Mouse (Mus musculus): ENCODE measurements around the gene Macf1. TPM values are rescaled to one million over a fixed set of nuclear protein-coding genes. Genes with fewer than 3 reads are reported as not detected.

Macf1 gene
- polyA plus RNA-seq, 1 experiment from 2014 or later: 114 TPM

- 85% methylated on average over 5 of the region's 5 CpGs for WGBS
- Histone ChIP-seq H3K4me2 (replicated peaks; ENCODE audit: low read depth, low read length) (no peak overlapping the region), H3K4me1 (replicated peaks; ENCODE audit: control insufficient read depth, insufficient read depth, low read length) (no peaks in the 10 kb centered on the region), H3K27ac (ENCODE audit: low read depth, low read length) (no peak overlapping the region), H3K36me3 (ENCODE audit: control insufficient read depth, insufficient read depth, low read length) (no peaks in the 10 kb centered on the region), H3K9ac (ENCODE audit: low read depth, low read length) (no peak overlapping the region), H3K9me3 (ENCODE audit: control insufficient read depth, low read length) (no peaks in the 10 kb centered on the region), H3K27me3 (ENCODE audit: control insufficient read depth, insufficient read depth, low read length) (no peaks in the 10 kb centered on the region), H3K4me3 (ENCODE audit: low read depth, low read length) (no peak overlapping the region)
- DNase-seq (ENCODE audit: low spot score): no peak
- ATAC-seq (ENCODE audit: low FRiP score): no peak
Measured at GRCm38 (mm10) chr4:123623742-123624151, 60.4 kb downstream of the Macf1 start.

- DNase-seq (ENCODE audit: low spot score): no peak
- Histone ChIP-seq H3K4me1 (replicated peaks; ENCODE audit: control insufficient read depth, insufficient read depth, low read length) (no peaks in the 10 kb centered on the region), H3K27me3 (ENCODE audit: control insufficient read depth, insufficient read depth, low read length) (no peaks in the 10 kb centered on the region), H3K9ac (ENCODE audit: low read depth, low read length) (no peak overlapping the region), H3K4me2 (replicated peaks; ENCODE audit: low read depth, low read length) (no peak overlapping the region), H3K4me3 (ENCODE audit: low read depth, low read length) (no peak overlapping the region), H3K27ac (ENCODE audit: low read depth, low read length) (no peak overlapping the region), H3K36me3 (ENCODE audit: control insufficient read depth, insufficient read depth, low read length) (no peaks in the 10 kb centered on the region), H3K9me3 (ENCODE audit: control insufficient read depth, low read length) (no peaks in the 10 kb centered on the region)
- ATAC-seq (ENCODE audit: low FRiP score): no peak
Measured at GRCm38 (mm10) chr4:123621732-123622131, 62.4 kb downstream of the Macf1 start.

- H3K27me3 ChIP-seq (ENCODE audit: control insufficient read depth, insufficient read depth, low read length): no peaks in the 10 kb centered on the region
- H3K4me1 ChIP-seq (replicated peaks; ENCODE audit: control insufficient read depth, insufficient read depth, low read length): no peaks in the 10 kb centered on the region
- H3K27ac ChIP-seq (ENCODE audit: low read depth, low read length): no peak overlapping the region
- H3K9me3 ChIP-seq (ENCODE audit: control insufficient read depth, low read length): no peaks in the 10 kb centered on the region
- DNase-seq (ENCODE audit: low spot score) (no peak), ATAC-seq (ENCODE audit: low FRiP score) (no peak)
- H3K4me2 ChIP-seq (replicated peaks; ENCODE audit: low read depth, low read length): no peak overlapping the region
- 74% methylated on average over 5 of the region's 5 CpGs for WGBS
- no peak overlapping the region for H3K4me3 ChIP-seq (ENCODE audit: low read depth, low read length)
- H3K36me3 ChIP-seq (ENCODE audit: control insufficient read depth, insufficient read depth, low read length): no peaks in the 10 kb centered on the region
- H3K9ac ChIP-seq (ENCODE audit: low read depth, low read length): no peak overlapping the region
Measured at GRCm38 (mm10) chr4:123617727-123618389, 66.3 kb downstream of the Macf1 start.

- no peak overlapping the region for H3K27ac ChIP-seq (ENCODE audit: low read depth, low read length)
- H3K4me2 ChIP-seq (replicated peaks; ENCODE audit: low read depth, low read length): no peak overlapping the region
- WGBS: 73% methylated on average over 4 of the region's 4 CpGs
- H3K4me3 ChIP-seq (ENCODE audit: low read depth, low read length): no peak overlapping the region
- DNase-seq (ENCODE audit: low spot score) (no peak), ATAC-seq (ENCODE audit: low FRiP score) (no peak)
- no peaks in the 10 kb centered on the region for H3K27me3 ChIP-seq (ENCODE audit: control insufficient read depth, insufficient read depth, low read length)
- no peaks in the 10 kb centered on the region for H3K36me3 ChIP-seq (ENCODE audit: control insufficient read depth, insufficient read depth, low read length)
- no peaks in the 10 kb centered on the region for H3K4me1 ChIP-seq (replicated peaks; ENCODE audit: control insufficient read depth, insufficient read depth, low read length)
- no peaks in the 10 kb centered on the region for H3K9me3 ChIP-seq (ENCODE audit: control insufficient read depth, low read length)
- no peak overlapping the region for H3K9ac ChIP-seq (ENCODE audit: low read depth, low read length)
Measured at GRCm38 (mm10) chr4:123616971-123617370, 67.2 kb downstream of the Macf1 start.

GRCm38 (mm10) chr4:123616501-123616900 is 67.7 kb downstream of the Macf1 start:
- Histone ChIP-seq H3K36me3 (ENCODE audit: control insufficient read depth, insufficient read depth, low read length) (no peaks in the 10 kb centered on the region), H3K27ac (ENCODE audit: low read depth, low read length) (no peak overlapping the region)

GRCm38 (mm10) chr4:123613309-123613947 is 70.7 kb downstream of the Macf1 start:
- WGBS: 78% methylated on average over 7 of the region's 7 CpGs
- H3K4me3 ChIP-seq (ENCODE audit: low read depth, low read length): no peak overlapping the region

More at GRCm38 (mm10) chr4:123616501-123616900, 67.7 kb downstream of the Macf1 start:
- H3K9ac ChIP-seq (ENCODE audit: low read depth, low read length): no peak overlapping the region
- H3K4me2 ChIP-seq (replicated peaks; ENCODE audit: low read depth, low read length): no peak overlapping the region
- H3K27me3 ChIP-seq (ENCODE audit: control insufficient read depth, insufficient read depth, low read length): no peaks in the 10 kb centered on the region
- no peak overlapping the region for H3K4me3 ChIP-seq (ENCODE audit: low read depth, low read length)
- no peaks in the 10 kb centered on the region for H3K4me1 ChIP-seq (replicated peaks; ENCODE audit: control insufficient read depth, insufficient read depth, low read length)
- ATAC-seq (ENCODE audit: low FRiP score): no peak
- H3K9me3 ChIP-seq (ENCODE audit: control insufficient read depth, low read length): no peaks in the 10 kb centered on the region
- DNase-seq (ENCODE audit: low spot score): no peak

GRCm38 (mm10) chr4:123611940-123612339 is 72.2 kb downstream of the Macf1 start:
- Histone ChIP-seq H3K4me1 (replicated peaks; ENCODE audit: control insufficient read depth, insufficient read depth, low read length) (no peaks in the 10 kb centered on the region), H3K27ac (ENCODE audit: low read depth, low read length) (no peak overlapping the region), H3K36me3 (ENCODE audit: control insufficient read depth, insufficient read depth, low read length) (no peaks in the 10 kb centered on the region; the same call in 1 of the 2 replicates), H3K4me2 (replicated peaks; ENCODE audit: low read depth, low read length) (no peak overlapping the region), H3K9ac (ENCODE audit: low read depth, low read length) (no peak overlapping the region), H3K27me3 (ENCODE audit: control insufficient read depth, insufficient read depth, low read length) (no peaks in the 10 kb centered on the region), H3K9me3 (ENCODE audit: control insufficient read depth, low read length) (no peaks in the 10 kb centered on the region), H3K4me3 (ENCODE audit: low read depth, low read length) (no peak overlapping the region)
- ATAC-seq (ENCODE audit: low FRiP score) (no peak), DNase-seq (ENCODE audit: low spot score) (no peak)
- 97% methylated on average over 1 of the region's 1 CpGs for WGBS

More at GRCm38 (mm10) chr4:123613309-123613947, 70.7 kb downstream of the Macf1 start:
- Histone ChIP-seq H3K9ac (ENCODE audit: low read depth, low read length) (no peak overlapping the region), H3K4me1 (replicated peaks; ENCODE audit: control insufficient read depth, insufficient read depth, low read length) (no peaks in the 10 kb centered on the region), H3K9me3 (ENCODE audit: control insufficient read depth, low read length) (no peaks in the 10 kb centered on the region), H3K27ac (ENCODE audit: low read depth, low read length) (no peak overlapping the region), H3K27me3 (ENCODE audit: control insufficient read depth, insufficient read depth, low read length) (no peaks in the 10 kb centered on the region), H3K4me2 (replicated peaks; ENCODE audit: low read depth, low read length) (no peak overlapping the region), H3K36me3 (ENCODE audit: control insufficient read depth, insufficient read depth, low read length) (no peaks in the 10 kb centered on the region)
- DNase-seq (ENCODE audit: low spot score) (no peak), ATAC-seq (ENCODE audit: low FRiP score) (no peak)

- Histone ChIP-seq H3K27me3 (ENCODE audit: control insufficient read depth, insufficient read depth, low read length) (no peaks in the 10 kb centered on the region), H3K36me3 (ENCODE audit: control insufficient read depth, insufficient read depth, low read length) (no peaks in the 10 kb centered on the region; the same call in 1 of the 2 replicates), H3K9ac (ENCODE audit: low read depth, low read length) (no peak overlapping the region), H3K4me2 (replicated peaks; ENCODE audit: low read depth, low read length) (no peak overlapping the region), H3K4me3 (ENCODE audit: low read depth, low read length) (no peak overlapping the region), H3K9me3 (ENCODE audit: control insufficient read depth, low read length) (no peaks in the 10 kb centered on the region), H3K4me1 (replicated peaks; ENCODE audit: control insufficient read depth, insufficient read depth, low read length) (no peaks in the 10 kb centered on the region), H3K27ac (ENCODE audit: low read depth, low read length) (no peak overlapping the region)
- 88% methylated on average over 1 of the region's 2 CpGs for whole genome bisulfite sequencing
- ATAC-seq (ENCODE audit: low FRiP score) (no peak), DNase-seq (ENCODE audit: low spot score) (no peak)
Measured at GRCm38 (mm10) chr4:123611241-123611640, 72.9 kb downstream of the Macf1 start.

- ATAC-seq (ENCODE audit: low FRiP score) (no peak), DNase-seq (ENCODE audit: low spot score) (no peak)
- WGBS: 84% methylated on average over 1 of the region's 1 CpGs
Measured at GRCm38 (mm10) chr4:123607174-123607573, 77.0 kb downstream of the Macf1 start.

More at GRCm38 (mm10) chr4:123607174-123607573, 77.0 kb downstream of the Macf1 start:
- no peak overlapping the region for H3K27ac ChIP-seq (ENCODE audit: low read depth, low read length)
- no peak overlapping the region for H3K9ac ChIP-seq (ENCODE audit: low read depth, low read length)
- no peak overlapping the region for H3K4me2 ChIP-seq (replicated peaks; ENCODE audit: low read depth, low read length)
- no peaks in the 10 kb centered on the region for H3K4me1 ChIP-seq (replicated peaks; ENCODE audit: control insufficient read depth, insufficient read depth, low read length)
- no peaks in the 10 kb centered on the region for H3K27me3 ChIP-seq (ENCODE audit: control insufficient read depth, insufficient read depth, low read length)
- H3K4me3 ChIP-seq (ENCODE audit: low read depth, low read length): no peak overlapping the region
- no peaks in the 10 kb centered on the region for H3K9me3 ChIP-seq (ENCODE audit: control insufficient read depth, low read length)
- H3K36me3 ChIP-seq (ENCODE audit: control insufficient read depth, insufficient read depth, low read length): no peaks in the 10 kb centered on the region; the same call in 1 of the 2 replicates
